Mouse (Mus musculus) ES-Bruce4 (cell line): ENCODE results near the gene Park7. TPM values are rescaled to one million over a fixed set of nuclear protein-coding genes. Genes with fewer than 3 reads are reported as not detected.

Experiments used
- H3K27ac ChIP-seq: 2 replicates; pipeline ENCODE4 v1.5.1; 2012; ENCODE audit warnings: low read length, inconsistent platforms; ENCODE audit not compliant: insufficient read depth
- H3K27me3 ChIP-seq: 2 replicates; pipeline ENCODE4 v1.6.1; 2012; ENCODE audit warnings: mild to moderate bottlenecking, low read length, inconsistent platforms; ENCODE audit not compliant: control insufficient read depth, poor library complexity, insufficient read depth, severe bottlenecking
- H3K36me3 ChIP-seq: 2 replicates; pipeline ENCODE4 v1.6.1; 2012; ENCODE audit warnings: inconsistent platforms, mild to moderate bottlenecking, low read length, moderate library complexity; ENCODE audit not compliant: control insufficient read depth, poor library complexity, insufficient read depth, severe bottlenecking
- H3K4me1 ChIP-seq: one replicate; pipeline ENCODE4 v1.8.1; 2011; ENCODE audit warnings: low read length; ENCODE audit not compliant: control insufficient read depth, insufficient read depth
- H3K4me3 ChIP-seq: 2 replicates; pipeline ENCODE4 v1.5.1; 2011; ENCODE audit warnings: low read depth, mild to moderate bottlenecking, low read length
- H3K9ac ChIP-seq: 2 replicates; pipeline ENCODE4 v1.6.1; 2012; ENCODE audit warnings: low read depth, mild to moderate bottlenecking, inconsistent platforms; ENCODE audit not compliant: poor library complexity, severe bottlenecking
- H3K9me3 ChIP-seq: replicated peaks from 2 replicates; pipeline ENCODE4 v1.6.1; 2012; ENCODE audit warnings: mild to moderate bottlenecking, low read length, inconsistent platforms; ENCODE audit not compliant: control insufficient read depth, poor library complexity, insufficient read depth, severe bottlenecking
- CTCF ChIP-seq: IDR thresholded peaks from one replicate; pipeline ENCODE4 v1.8.1; 2011; ENCODE audit warnings: low read depth, low read length
- EP300 ChIP-seq: IDR thresholded peaks from 2 replicates; pipeline ENCODE4 v1.6.1; 2011; ENCODE audit warnings: low read depth, low read length; ENCODE audit not compliant: insufficient read depth
- POLR2A ChIP-seq: IDR thresholded peaks from one replicate; pipeline ENCODE4 v1.8.1; 2011; ENCODE audit warnings: low read length; ENCODE audit not compliant: insufficient read depth
- polyA plus RNA-seq: library from polyadenylated mRNA; stranded (reverse); fragments of >200 nt; gene quantifications from 2 replicates; pipeline ENCODE4 v1.2.4, GENCODE M21; 2011; ENCODE audit warnings: low read depth; ENCODE audit not compliant: missing spikeins, insufficient read depth, insufficient read length

Gene Park7
- polyA plus RNA-seq, 1 experiment = 215 TPM

DNA sequence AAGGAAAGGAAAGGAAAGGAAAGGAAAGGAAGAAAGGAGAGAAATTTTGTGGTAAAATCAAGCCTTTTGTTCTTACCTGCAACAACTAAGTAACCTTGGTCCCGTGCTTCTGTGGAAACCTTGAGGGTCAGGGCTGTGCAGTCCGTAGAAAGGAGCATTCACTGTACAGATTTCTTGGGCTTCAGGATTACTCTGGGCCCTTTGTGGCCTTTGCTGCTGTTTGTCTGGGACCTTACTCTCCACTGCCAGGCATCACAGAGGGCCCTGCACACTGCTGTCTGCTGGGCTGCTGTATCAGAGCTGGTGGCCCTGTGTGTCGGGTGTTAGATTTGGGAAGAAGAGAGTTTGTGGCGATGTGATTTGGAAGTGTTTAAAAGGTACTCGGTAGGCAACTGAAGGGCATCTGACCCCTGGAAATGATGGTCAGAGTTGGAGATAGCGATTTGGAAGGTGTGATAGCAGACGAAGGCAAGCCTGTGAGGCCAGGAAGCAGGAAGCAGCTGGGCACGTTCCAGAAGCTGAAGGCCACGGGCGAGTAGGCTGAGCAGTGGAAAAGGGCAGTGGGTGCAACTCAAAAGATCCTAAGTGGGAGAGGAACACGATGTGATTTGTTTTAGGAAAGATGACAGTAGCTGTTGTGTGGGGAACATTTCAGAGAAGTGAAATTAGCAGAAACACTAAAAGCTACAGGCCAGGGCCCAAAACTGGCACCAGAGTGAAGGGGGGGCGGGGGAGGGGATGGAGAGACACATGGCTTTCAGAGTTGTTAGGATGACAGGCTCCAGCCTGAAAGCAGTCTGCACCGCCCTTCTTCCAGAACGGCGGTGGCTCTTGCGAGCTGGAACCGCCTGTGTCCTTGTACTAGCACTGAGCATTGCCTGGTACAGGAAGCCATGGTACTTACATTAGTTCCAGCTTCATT, 44.7 kb downstream of the Park7 start:
- Histone ChIP-seq H3K27ac (no peak overlapping the region), H3K4me3 (no peak overlapping the region), H3K9me3 (no peaks in the 10 kb centered on the region), H3K4me1 (no peaks in the 10 kb centered on the region), H3K27me3 (no peaks in the 10 kb centered on the region), H3K36me3 (peaks cover 26% of the 10 kb centered on the region), H3K9ac (no peak overlapping the region)
- TF ChIP-seq CTCF (no peak), POLR2A (no peak), EP300 (no peak)

DNA sequence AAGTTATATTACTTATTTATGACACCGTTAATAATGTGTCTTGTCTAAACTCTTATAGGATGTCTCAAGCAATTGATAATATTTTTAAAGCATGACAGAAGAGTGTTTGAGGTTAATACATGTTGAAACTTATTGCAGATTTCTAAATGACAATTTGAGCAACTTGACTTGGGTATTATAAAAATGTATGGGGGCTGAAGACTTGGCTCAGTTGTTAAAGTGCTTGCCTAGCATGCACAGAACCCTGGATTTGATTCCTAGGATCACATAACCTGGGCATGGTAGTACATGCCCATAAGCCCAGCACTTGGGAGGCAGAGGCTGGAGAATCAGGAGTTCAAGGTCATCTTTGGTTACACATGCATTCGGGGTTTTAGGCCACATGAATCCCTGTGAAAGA, 45.4 kb downstream of the Park7 start:
- H3K4me3 ChIP-seq = no peak overlapping the region
- TF ChIP-seq CTCF = no peak
- no peak for TF ChIP-seq POLR2A
- no peak for TF ChIP-seq EP300
- no peaks in the 10 kb centered on the region for H3K4me1 ChIP-seq
- H3K9ac ChIP-seq = no peak overlapping the region
- no peaks in the 10 kb centered on the region for H3K9me3 ChIP-seq
- H3K27ac ChIP-seq = no peak overlapping the region
- no peaks in the 10 kb centered on the region for H3K27me3 ChIP-seq
- H3K36me3 ChIP-seq = peaks cover 26% of the 10 kb centered on the region

DNA sequence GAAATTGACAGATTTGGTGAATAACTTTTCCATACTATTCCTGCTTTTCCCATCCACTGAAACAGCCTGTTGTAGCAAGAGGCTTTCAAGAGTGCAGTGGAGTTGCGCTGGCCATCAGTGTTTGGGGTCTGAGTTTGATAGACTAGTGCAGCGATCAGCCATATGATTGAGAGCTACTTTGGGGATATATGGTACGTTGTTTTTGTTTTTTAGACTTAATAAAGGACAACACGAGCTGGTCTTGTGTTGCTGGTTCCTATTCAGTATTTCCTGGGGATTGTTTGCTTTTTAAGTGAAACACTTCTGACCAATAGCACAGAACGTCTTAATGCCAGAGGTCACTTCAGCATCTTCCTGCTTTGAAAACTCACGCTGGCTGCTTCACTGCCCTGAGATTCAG, 46.1 kb downstream of the Park7 start:
- H3K4me3 ChIP-seq = no peak overlapping the region
- no peaks in the 10 kb centered on the region for H3K27me3 ChIP-seq
- H3K36me3 ChIP-seq = peaks cover 26% of the 10 kb centered on the region
- no peaks in the 10 kb centered on the region for H3K4me1 ChIP-seq
- H3K9me3 ChIP-seq = no peaks in the 10 kb centered on the region
- H3K27ac ChIP-seq = no peak overlapping the region
- H3K9ac ChIP-seq = no peak overlapping the region
- TF ChIP-seq EP300 (no peak), CTCF (no peak), POLR2A (no peak)

DNA sequence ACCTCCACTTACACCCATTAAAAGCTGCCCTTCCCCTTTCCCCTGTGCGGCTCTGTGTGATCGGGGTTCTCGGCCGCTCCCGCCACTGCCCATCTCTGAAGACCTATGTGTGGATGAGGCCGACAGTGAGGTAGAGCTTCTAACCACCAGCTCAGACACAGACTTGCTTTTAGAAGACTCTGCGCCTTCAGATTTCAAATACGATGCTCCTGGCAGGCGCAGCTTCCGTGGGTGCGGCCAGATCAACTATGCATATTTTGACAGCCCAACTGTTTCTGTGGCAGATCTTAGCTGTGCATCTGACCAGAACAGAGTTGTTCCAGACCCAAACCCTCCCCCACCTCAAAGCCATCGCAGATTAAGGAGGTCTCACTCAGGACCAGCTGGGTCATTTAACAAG, 47.7 kb downstream of the Park7 start:
- H3K9me3 ChIP-seq = no peaks in the 10 kb centered on the region
- no peaks in the 10 kb centered on the region for H3K27me3 ChIP-seq
- TF ChIP-seq CTCF (no peak), EP300 (no peak), POLR2A (no peak)
- peaks cover 26% of the 10 kb centered on the region for H3K36me3 ChIP-seq
- no peaks in the 10 kb centered on the region for H3K4me1 ChIP-seq
- H3K9ac ChIP-seq = no peak overlapping the region
- no peak overlapping the region for H3K4me3 ChIP-seq
- H3K27ac ChIP-seq = no peak overlapping the region

DNA sequence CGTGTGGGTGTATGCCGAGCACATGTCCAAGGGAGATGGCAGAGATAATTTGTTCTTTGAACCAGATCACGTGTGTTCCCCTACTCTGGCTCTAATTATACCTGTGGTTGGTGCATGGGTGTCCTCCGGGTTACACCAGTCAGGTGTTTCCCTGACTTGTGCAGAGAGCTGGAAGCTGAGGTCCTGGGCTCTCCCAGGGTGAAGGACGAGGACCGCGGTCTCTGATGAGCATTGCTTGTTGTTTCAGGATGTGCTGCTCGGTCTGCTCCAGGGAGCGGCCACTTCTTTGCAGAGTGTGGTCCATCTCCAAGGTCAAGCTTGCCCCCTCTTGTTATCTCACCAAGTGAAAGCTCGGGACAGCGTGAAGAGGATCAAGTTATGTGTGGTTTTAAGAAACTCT, 48.2 kb downstream of the Park7 start:
- Histone ChIP-seq H3K4me1 (no peaks in the 10 kb centered on the region), H3K9me3 (no peaks in the 10 kb centered on the region), H3K4me3 (no peak overlapping the region), H3K27ac (no peak overlapping the region), H3K27me3 (no peaks in the 10 kb centered on the region), H3K36me3 (peaks cover 26% of the 10 kb centered on the region), H3K9ac (no peak overlapping the region)
- no peak for TF ChIP-seq CTCF
- no peak for TF ChIP-seq POLR2A
- no peak for TF ChIP-seq EP300

DNA sequence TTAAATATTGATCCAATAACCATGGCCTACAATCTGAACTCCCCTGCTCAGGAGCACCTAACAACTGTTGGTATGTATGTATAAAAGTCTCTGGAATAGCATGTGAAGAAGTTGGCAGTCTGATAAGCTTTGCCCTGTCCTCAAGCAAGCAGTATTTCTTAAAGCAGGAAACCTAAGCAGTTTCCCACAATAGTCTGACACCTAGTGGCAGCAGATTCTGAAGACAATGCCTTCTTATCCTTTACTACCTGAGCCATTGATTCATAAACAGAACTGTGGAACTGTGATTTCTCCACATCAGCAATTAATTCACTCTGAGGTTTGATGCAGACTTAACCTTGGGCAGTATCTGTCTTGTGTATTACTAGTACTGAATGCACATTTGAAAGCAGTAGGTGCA, 48.9 kb downstream of the Park7 start:
- Histone ChIP-seq H3K9me3 (no peaks in the 10 kb centered on the region), H3K27ac (no peak overlapping the region), H3K36me3 (peaks cover 26% of the 10 kb centered on the region), H3K27me3 (no peaks in the 10 kb centered on the region), H3K4me1 (no peaks in the 10 kb centered on the region), H3K4me3 (no peak overlapping the region), H3K9ac (no peak overlapping the region)
- no peak for TF ChIP-seq EP300
